Mouse (Mus musculus) right cerebral cortex, adult 2 months (tissue): ENCODE data around the gene Slc17a8.
"Not testable (repeated sequence)": the region's sequence is repeated elsewhere in the genome, so short reads cannot be mapped to it uniquely, and the experiment has no call there.

Source experiments
- DNase-seq, 2 experiments: peaks; one replicate each; pipeline ENCODE4 v3.0.0; 2021 to 2022; ENCODE audit warnings: low spot score in 2 of 2

Gene Slc17a8

DNA sequence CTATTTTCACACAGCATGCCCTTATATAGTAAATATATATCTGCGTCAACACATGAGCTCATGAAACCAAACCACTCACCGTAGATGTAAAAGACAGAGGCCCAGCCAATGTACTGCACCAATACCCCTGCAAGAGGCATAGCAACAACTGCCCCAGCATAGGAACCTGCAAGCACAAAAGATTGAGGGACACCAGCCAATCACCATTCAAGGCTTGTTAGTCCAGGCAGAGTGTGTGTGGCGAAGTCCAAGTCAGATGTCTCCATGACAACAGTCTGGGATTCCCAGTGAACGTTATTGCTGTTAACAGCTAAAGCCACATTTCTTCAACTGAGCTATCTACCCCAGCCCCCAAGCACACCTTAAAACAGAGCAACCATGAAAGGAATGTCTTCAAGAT lies 28.3 kb downstream of the Slc17a8 start:
- DNase-seq: peak in 1 of 2 experiments; percentile 3

DNA sequence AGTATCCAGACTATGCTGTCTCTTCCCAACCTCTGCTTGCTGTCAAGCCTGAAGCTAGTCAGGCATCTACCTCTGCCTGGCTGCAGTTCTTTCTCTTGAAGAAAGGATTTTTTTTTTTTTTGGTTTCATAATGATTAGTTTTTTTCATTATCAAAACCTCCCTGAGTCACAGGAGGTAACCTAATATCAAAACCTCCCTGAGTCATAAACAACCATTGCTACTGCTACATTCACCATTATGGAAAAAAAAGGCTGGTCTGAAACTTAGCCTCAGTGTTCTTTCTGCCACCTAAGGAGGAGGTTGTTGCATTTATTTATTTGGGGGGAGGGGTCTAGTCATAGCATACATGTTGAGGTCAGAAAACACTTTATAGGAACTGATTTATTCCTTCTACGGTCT lies 31.2 kb downstream of the Slc17a8 start:
- DNase-seq: no peak

DNA sequence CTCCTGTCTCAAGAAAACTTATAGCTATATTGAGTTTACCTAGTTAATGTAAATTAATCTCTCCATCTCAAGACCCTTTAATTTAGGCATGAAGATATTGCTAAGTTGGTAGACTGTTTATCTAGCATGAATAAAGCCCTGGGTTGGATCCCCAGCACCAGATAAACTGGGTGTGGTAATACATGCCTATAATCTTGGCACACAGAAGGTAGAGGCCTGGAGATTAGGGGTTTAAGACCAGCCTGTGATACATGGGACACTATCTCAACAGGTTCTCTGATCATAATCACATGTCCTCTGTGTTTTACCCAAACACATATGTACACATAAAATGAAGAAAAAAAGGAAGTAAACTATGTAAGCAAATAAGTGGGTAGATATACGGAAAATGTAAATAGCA lies 32.3 kb downstream of the Slc17a8 start:
- DNase-seq: no peak

DNA sequence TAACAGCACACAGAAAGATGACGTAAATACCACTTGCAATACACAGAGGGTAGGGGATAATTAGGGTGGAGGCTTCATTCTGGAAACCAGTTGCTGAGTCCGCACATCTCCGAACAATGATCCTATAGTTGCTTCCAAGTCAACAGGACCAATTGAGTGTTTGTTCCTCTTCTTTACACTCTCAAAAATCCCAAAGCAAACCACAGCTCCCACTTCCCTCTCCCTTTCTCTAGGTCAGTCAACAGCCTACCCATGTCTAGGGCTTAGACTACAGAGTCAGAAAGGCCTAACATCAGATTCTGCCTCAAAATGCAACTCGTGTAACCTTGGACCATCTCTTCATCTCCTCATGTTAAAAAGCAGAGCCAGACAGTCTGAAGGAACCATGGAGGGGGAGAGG lies 36.3 kb downstream of the Slc17a8 start:
- no peak for DNase-seq

DNA sequence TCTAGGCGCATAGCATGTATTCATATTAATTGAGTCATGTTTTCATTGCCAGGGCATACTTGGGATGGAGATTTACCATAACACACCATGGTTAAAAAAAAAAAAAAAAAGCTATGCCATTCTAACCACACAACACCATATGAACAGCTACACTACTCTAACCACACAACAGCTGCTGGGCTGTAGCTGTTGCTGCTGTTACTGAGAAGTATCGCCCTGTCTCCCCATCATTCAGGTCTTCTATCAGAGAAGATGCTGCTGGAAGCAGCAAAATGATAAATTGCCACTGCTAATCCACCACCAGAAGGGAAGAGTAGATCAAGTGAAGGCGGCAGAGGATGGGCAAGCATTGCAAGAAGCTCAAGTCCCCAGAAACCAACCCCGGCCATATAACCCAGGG lies 42.3 kb downstream of the Slc17a8 start:
- no peak for DNase-seq

DNA sequence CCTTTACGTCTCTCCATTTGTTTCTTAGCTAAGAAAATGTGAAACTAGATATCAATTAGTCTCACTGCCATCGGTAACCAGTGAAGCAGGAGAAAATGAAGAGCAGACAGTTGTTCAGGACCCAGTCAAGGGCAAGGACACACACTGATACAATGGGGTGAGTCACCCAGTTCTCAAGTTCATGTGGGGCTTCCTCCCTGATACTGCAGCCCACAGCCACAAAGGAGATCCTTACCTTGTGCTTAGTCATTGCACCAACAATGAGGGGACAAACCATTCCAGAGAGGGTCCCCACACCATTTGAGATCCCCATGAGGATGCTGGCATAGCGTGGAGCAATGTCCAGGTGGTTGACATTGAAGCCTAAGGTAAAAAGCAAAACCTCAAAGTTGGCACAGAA lies 43.4 kb downstream of the Slc17a8 start:
- DNase-seq: no peak

DNA sequence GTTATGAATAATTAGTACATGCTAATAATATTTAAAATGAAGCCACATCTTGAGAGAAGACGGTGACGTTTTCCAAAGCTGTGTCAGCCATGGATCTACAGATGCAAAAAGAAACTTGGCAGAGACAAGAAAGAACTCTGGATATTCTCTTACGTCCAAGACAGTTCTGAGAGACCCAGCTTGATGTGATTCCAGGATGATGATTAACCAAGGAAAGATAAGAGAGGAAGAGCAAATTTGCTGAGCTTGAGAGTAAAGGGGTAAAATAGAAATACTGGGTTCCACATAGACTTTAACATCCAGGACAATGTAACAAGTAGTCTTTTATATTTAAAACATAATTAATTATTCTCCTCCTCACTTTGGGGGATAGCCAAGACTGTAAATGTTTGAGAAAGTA lies 47.6 kb downstream of the Slc17a8 start:
- DNase-seq: no peak

DNA sequence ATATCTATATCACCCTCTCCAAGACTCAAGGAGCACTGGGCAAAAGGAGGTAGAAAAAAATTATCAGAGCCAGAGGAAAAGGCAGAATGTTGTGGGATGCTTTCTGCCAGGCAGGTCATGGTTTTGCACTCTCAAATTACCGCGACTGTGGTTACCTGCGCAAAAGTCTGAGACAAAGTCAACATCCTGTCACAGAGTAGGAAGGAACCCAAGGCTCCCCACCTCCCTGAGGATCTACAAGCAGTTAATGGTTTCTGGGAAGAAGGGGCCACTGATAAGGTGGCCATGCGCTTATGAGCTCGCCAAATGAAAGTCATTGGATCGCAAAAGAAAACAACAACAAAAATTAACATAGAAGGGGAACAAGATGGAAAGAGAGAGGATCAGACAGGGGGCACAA lies 48.1 kb downstream of the Slc17a8 start:
- no peak for DNase-seq

DNA sequence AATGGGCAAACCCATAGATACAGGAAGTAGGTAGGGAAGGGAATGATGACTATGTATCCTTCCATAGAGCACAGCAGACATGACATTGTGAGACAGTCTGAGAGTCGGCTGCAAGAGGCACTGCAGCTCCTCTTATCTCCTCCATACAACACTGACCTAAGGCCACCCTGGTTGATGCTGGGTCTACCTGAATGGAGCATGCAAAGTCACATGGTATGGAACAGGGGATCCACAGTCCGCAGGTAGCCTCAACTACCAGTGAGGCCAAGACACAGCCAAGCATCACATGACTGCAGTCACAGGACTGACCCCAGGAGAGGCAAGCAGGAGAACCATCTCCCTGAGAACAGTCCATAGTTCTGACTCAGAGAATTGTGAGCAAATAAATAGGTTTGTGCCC lies 53.7 kb downstream of the Slc17a8 start:
- no peak for DNase-seq

DNA sequence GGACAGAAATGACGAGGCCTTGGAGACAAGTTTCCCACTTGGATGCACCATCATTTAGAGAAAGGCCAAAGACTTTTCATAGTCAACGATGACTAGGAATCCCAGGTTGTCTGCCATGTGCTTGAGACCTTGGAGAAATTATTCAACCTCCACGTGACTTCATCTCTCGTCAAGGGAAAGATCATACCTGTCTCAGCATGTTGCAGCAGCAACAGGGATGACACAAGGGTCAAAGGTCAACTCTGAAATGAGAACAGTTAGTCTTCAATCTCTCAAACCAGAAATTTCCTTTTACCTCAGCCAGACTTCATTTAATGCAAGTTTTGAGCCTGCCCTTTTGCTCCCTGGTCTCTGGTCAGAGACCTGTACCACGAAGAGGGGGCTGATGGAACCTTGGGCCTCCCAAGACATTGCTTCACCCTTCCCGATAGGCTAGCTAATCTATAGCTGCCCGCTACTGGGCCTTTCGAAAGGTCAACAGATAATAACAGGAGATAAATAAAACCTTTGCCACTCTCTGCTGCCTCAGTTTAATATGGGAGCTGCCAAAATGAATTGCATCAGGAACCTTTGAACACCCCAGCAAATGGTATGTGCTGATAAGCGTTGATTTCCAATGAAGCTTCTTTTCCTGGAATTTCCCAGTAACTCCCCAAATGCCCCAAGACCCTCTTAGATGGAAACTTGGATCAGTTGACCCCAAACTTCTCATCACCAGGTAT lies 55.6 kb downstream of the Slc17a8 start:
- DNase-seq: no peak

DNA sequence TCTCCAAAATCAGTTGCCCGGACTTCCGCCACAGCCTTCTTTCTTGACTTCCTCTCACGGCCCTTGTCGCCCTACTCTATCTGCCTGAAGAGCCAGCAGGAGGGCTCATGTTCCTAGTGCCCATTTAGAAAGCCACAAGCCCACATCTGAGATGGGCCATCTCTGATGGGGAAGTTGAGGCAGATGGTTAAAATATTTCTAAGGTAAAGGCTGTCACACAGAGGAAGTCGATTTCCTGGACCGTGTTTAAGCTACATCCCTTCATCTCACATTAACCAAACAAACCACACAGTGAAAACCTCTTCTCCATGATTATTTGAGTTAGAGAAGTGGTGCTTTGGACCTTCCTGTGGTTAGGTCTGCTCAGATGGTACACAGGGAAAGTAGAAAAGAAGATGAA lies 58.9 kb downstream of the Slc17a8 start:
- no peak for DNase-seq

DNA sequence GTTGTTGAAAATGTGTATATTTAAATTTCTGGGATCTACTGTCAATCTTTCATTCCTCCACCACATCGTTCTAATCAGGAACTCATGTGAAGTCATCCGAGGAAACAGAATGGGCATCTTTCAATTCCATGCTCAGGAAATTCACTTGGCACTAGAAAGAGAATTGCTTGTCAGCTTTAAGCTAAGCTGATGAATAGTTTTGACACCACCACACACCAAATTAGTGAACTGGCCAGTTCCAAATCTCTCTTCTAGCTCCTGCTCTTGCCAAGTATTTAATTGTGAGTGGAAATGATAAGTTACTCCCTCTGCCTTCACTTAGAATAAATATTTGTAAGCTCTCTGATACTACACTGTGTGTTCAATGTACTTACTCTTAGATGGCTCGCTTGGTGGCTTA lies 61.7 kb downstream of the Slc17a8 start:
- DNase-seq: no peak

DNA sequence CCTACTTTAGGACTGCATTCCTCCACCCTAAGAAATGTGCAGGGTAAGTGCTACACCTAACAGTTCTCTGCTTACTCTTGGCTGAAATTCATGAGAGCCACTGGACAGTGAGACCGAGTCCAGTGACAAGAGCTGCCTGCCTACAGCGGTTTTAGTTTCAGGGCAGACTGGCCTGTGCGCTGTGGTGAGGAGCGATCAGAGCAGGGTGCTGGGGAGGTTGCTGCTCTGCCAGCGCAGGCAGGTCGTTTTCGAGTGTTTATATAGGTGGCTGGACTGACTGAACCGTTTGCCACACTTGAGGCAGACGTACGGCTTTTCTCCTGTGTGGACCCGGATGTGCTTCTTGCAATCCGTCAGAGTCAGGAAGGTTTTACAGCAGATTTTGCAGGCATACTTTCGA lies 66.2 kb downstream of the Slc17a8 start:
- DNase-seq: not testable (repeated sequence)

DNA sequence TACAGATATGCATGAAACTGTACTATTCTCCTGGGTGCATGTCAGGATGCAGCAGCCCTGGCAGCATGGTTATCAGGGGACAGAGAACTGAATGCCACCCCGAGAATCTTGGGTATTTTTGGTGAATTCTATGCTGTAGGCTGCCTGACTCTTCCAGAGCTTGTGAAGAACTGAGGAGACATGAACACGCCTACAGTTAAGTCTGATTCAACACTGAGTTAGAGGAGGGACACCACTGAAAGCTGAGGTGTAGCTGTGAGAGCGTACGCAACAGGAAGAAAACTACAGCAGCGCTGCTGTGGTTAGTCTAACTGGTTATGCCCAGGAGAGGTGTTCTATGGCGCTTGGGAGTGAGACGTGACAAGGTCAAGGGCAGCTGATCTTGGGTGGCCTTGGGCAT lies 67.2 kb downstream of the Slc17a8 start:
- DNase-seq: peak in 1 of 2 experiments; percentile 16

DNA sequence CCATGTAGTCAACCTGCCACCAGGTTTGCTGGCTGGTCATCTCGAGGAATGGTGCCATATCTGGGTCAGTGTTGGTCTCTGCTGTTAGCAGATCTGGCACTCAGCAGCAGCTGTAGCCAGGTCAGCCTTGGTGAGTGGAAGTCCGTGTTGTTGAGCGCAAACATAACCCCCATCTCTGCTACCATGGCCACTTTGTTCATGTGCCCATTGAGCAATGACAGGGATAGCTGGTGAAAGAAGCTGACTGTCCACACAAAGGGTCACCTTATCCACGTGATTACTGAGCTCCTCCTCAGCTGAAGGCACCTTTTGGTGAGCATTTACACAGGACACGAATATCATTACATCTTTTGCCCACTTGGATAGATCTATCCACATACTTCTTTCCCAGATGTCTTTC lies 68.0 kb downstream of the Slc17a8 start:
- no peak for DNase-seq

DNA sequence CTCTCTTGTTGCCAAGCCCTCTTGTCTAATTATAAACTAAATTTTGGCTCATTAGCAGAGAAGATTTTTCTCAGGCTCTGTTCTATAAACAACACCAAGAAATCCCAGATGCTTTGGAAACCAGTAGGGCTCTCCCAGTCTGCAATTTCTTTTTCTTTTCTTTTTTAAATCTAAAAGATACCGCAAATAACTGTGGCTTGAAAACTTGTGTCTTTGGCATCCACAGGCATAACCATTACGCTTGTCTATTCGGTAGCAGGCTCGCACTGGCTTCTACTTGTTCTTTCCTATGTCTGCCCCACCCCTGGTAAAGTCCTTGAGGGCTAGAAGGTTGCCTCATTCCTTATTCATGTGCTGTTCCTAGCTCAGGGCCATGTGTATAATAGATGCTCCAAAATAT lies 69.4 kb downstream of the Slc17a8 start:
- peak in 1 of 2 experiments; percentile 8 for DNase-seq

DNA sequence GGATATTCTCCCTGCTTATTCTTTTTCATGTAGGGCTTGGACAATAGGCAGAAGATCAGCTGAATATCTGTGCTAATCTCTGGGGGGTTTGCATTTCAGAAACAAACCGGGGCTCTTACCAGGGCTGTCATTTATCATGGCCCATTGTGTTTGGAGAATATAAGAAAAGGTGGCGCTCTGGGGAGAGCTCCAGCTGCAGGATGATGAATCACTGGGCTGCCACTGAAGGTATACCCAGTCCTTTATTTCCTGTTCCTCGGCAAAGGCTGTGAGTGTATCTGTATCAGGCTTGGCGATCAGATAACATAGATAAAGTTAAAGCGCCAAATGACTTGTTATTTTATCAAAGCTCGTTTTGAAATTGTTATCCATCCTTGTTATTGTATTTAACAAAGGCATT lies 73.0 kb downstream of the Slc17a8 start:
- no peak for DNase-seq

DNA sequence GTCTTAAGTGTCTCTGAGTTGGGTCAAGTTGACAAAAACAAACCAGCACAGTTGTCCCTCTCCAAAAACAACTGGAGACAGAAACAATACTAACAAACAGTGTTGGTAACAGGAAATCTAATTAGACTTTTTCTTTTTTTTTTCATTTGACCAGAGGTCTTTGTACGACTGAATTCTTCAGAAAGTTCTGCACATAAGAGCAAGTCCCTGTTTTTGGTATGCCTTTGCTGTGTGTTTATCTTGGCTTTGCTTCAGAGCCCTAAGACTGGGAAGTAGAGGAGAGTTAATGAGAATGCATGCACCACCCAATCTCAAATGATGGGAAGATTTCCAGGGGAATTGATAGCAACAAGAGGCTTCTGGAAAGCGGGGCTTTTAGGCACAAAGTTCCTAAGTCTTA lies 74.1 kb downstream of the Slc17a8 start:
- no peak for DNase-seq

DNA sequence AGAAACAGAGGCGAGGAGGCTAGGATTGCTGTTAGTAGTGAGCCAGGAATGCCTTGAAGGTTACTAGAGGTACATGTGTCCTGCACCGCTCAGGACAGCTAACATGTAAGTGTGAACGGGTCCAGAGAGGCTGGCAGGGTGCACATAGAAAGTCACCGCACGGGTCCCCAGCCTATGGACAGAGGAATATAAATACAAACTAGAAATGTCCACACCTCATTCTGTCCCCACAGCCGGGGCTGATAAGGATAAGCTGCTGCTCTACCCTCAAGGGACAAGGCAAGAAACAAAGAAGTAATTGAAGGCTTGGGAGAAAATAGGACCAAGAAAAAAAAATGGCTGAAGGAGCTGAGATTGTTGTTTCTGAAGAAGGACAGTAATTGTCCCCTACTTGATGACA lies 77.2 kb downstream of the Slc17a8 start:
- DNase-seq: no peak

DNA sequence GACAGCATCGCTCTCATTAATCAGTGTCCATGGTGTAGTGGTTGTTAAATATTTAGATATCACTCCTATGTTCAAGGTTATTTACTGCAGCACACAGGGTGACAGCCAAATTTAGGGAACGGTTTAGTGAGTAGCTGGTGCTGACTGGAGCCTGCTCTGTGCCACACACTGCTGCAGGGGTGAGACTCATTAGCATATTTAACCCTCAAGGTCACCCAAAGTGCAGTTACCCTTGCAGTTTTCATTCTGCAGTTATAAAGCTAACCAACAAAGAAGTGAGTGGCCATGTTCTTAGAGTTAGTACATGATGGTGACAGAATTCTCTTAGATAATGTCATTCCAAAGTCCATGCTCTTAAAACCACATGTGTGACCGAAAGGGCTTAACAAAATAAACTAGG lies 78.7 kb downstream of the Slc17a8 start:
- no peak for DNase-seq

DNA sequence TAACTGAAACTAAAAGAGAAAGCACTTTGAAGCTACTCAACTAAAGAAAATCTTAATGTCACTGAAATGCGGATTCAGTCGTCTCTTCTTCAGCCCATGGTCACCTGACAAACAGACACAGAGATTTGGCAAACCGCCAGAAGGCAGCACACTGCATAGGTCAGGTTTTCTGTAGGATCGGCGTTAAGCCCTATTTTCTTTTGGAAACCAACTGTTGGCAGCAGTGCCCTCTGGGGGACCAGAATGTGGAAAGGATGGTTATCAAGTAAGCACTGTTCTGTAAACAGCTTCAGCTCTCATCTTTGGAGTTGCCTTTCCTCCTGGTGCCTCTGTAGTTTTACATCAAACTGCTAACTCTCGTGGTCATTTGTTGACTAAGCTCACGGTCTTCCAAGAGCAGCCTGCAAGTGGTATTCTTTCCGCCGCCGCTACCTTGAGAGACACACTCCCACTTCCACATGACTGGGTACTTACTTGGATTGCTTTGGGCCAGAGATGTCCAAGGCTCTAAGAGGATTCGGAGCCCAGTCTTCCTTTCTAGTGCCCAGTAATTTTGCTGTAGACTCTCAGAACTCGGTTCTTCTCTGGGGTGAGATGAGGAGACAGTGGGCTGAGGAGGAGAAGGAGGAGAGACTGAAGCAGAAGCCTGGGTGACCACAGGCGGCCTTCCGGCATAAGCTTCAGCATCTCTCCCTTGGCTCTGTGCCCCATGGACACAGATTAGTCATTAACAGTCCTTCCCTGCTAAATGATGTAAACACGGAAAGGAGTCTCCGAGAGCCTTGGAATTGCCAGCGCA lies 87.9 kb downstream of the Slc17a8 start, which contains the start of gene Nr1h4:
Nr1h4 (minus strand) TSS at position 657 of the 799 bp plus-strand sequence.
- DNase-seq: no peak

DNA sequence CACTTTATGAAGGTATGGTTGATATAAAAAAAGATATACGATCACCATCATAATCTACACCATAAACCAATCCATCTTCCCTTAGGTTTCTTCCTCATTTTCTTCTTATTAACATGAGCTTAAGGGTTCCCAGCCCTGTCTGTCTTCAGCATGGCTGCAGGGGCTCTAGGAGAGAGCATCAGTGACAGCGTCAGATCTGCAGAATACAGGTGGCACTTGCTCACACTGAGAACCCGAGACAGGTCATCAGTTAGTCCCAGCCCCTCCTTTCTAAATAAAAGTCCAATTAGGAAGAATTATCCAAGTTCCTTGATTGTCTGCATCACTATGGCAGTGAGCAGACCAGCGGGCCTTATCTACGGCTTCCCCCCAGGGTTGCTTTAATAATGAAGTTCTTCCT lies 88.6 kb downstream of the Slc17a8 start:
- DNase-seq: no peak

DNA sequence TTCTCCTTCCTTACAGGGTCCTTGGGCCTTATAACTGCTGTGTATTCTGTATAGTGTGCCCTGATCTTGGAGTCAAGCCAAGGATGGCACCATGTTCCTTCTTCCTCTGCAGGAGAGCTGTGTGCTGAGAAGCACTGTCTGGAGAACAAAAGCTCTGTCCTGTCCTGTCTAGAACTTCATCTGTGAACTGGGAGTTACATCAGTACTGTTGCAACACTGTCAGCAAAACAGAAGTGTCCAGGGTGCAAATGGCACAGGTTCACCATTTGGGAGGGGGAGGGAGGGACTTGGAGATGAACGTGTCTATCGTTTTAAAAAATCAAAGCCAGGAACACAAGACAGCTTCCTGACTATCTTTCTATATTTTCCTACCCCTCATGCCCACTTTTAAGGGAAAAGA lies 89.1 kb downstream of the Slc17a8 start:
- DNase-seq: no peak
